Mouse (Mus musculus) thymus, postnatal 14 days (tissue): ENCODE results near the gene Csnk1e.
A peak's percentile ranks its signal among the peaks of the same experiment; 100 is the strongest.

Experiments used
- DNase-seq: peaks from one replicate; pipeline ENCODE4 v3.0.0; 2021

Csnk1e gene

DNA sequence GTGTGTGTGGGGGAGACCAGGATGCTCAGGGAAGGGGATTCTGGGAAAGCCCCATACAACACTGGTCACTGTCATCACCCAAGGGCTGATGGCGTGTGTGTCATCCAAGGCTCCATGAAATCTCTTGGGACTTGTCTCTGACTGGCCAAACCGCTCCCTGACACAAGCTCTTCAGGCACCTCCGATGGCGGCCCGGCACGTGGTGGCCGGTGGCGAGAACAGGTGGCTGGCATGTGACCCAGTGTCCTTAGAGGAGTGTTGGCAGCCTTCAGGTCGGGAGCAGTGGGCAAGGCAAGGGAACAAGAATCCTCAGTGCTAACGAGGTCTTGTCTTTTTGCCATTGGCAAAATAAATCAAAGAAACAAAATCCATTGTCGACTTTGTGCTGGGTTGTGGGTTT lies 36.7 kb downstream of the Csnk1e start:
- DNase-seq: no peak

DNA sequence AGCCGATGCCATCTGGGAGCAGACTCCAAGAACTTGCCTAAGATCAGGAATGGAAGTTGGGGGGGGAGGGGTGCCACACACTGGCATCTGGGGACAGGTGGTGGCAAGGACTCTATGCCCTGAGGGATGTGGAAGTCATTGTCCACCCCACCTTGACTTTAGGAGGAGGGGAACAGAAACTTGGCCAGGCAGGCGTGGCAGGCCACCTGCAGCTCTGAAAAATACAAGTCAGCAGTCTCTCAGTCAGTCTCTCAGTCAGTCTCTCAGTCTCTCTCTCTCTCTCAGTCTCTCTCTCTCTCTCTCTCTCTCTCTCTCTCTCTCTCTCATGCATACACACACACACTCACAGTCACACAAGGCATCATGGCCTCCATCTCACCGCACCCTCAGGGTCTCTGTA lies 37.1 kb downstream of the Csnk1e start:
- no peak for DNase-seq

DNA sequence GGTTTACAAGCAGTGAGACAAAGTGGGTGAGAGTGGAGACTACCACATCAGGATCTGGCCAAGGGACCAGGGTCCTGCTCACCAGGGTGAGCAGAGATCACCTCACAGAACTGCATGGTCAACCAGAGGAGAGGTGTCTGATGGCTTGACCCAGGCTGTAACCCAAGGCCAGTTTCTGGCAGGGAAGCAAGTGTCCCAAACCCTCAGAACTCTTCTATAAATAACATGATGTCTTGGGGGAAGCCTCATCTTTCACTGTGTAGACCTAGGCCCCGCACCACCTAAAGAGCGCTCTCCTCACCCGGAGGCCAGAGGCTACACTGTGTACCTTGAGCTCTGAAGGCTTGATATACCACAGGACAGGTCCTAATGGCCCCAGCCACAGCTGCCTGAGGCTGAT lies 38.0 kb downstream of the Csnk1e start:
- DNase-seq: no peak

DNA sequence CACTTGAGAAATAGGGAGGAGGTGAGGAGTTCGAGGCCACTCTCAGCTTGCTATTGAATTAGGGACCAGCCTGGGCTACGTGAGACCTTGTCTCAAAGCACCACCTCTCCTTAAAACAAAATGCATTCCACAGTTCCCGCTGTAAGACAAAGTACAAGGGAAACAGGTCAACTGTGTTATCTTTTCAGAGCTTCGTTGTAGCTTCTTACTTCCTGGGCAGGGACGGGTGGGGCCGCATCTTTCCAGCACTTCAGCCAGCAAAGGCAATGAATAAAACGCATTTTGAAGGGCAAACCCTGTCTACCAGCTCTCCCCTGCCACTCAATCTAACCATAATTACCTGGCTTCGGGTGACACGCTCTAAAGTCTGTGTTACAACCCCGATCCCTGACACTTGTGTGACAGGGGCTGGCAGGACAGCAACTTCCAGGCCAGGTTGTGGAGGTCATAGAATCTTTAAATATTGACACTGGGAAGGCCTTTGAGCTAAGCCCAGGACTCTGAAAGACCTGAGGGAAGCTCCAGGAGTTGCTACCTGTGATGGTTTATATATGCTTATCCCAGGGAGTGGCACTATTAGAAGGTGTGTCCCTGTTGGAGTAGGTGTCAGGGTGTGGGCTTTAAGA lies 38.8 kb downstream of the Csnk1e start:
- DNase-seq: no peak

DNA sequence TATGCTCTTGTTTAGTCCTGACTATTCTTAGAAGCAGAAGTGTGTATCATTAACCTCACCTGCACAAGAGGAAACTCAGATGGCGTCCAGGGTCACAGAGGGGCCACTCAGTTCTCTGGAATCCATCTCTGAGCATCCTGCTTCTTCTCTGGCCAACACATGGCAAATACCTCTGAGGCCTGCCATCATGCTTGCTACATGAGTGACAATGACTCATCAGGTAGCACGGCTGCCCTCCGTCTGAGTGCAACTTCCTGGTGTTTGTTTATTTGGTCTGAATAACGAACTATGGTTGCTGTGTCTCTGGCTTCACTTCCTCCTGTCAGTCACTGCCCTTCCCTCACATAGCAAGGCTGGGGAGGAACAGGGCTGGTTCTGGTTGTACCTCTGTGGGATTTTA lies 40.9 kb downstream of the Csnk1e start:
- no peak for DNase-seq

DNA sequence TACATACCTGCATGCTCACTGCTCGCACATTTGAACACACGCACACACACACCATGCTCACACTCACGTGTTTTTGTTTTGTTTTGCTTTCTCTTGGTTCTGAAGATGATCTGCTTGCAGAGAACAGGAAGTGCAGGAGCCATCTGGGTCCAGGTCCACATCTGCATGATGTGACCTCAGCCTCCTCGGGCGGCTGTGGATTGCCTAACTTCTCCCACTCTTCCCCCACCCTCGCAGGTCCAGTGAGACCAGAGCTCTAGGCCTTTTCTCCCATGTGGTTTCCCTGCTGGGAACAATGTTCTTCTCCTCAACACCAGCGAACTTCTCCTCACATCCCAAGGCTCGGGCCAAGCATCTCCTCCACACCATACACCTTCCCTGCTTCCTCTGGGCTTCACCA lies 41.6 kb downstream of the Csnk1e start:
- DNase-seq: no peak

DNA sequence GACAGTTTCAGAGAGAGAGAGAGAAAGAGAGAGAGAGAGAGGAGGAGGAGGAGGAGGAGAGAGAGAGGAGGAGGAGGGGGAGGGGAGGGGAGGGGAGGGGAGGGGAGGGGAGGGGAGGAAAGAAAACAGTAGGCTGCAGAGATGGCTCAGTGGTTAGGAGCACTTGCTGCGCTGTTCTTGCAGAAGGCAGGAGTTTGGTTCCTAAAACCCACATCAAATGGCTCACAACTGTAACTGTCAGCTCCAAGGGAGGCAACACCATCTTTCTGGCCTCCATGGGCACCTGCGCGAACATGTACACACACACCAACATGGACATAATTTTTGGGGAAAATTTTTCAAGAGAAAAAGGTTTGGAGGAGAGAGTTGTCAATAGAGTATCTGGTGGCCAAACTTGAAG lies 42.2 kb downstream of the Csnk1e start:
- DNase-seq: peak; percentile 52

DNA sequence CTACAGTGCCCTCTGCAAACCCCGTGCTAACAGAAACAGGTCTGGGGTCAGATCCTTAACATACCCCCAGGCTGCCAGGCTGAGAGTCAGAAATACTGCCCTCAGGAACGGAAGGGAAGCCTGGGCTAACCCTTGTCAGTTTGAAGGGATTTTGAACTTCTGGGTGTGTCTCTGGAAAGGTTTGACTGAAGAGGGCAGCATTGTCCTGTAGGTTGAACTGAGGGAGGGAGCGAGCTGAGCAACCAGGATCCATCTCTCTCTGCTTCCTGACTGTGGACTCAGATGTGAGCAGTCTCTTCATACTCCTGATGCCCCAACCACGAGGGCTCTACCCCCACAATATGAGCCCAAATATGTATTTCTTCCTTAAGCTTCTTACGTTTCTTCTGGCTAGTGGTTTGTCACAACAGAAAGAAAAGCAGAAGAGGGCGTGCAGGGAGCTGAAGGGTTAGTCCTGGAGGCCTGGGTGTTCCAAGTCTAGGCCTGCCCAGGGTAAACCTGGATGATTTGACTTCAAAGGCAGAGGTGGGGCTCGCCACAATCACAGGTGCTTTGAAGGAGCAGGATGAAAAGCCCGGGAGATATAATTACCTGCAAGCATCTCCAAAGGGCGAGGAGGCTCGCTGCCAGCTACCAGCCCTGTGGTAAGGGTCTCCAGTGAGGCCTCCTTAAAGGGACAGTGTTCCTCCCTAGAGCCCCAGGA lies 43.9 kb downstream of the Csnk1e start:
- peak; percentile 36 for DNase-seq

DNA sequence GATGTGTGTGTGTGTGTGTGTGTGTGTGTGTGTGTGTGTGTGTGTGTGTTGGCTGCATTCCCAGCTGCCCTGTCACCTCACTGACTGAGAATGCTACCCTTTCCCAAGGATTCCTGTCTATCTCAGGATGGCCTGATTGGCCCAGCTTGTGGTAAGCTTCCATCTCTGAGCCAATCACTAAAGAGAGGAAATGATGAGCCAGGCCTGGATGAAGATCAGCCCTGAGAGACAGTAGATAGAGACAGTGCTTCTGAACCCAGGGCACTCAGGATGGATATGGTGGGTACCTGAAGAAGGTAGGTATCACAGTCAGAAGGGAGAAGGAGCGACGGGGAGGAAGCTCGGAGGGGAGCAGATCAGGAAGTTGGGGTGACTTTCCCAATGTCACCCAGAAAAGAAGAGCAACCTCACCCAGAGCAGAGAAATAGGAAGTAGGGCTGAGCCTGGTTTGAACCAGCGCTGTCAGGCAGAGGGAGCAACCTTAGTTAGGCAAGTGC lies 46.2 kb downstream of the Csnk1e start:
- no peak for DNase-seq

DNA sequence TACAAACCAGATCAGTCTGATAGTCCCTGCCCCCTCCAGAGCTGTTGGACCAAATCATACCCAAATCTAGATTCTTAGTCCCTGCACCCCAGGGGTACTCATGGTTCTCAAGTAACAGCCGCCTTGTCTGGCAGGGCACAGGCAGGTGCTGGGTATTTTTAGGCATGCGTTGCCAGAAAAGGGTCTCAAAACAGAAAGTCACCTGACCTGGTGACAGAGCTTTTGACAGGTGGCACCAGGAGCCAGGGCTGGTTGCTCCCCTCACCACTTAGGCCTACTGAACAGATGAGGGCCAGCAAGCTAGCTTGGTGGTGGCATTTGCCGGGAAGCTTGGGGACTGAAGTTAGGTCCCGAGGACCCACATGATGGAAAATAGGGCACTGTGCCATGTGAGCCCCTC lies 48.8 kb downstream of the Csnk1e start:
- DNase-seq: peak; percentile 62

DNA sequence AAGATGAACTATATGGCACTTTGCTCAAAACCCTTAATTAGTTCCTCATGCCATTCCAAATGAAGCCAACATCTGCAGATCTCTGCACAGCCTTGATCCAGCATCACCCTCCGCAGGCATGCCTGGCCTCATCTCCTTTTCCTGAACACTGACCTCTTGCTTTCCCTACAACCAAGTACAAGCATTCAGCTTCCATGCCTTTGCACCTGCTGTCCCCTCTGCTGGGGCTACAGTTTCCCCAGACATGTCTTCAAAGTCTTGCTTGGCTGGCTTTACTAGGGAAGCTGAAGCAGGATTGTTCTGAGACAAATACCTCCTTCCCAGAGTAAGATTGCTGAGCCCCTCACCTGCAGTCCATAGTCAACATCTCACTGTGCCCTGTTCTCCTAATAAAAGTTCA lies 51.1 kb downstream of the Csnk1e start:
- no peak for DNase-seq

DNA sequence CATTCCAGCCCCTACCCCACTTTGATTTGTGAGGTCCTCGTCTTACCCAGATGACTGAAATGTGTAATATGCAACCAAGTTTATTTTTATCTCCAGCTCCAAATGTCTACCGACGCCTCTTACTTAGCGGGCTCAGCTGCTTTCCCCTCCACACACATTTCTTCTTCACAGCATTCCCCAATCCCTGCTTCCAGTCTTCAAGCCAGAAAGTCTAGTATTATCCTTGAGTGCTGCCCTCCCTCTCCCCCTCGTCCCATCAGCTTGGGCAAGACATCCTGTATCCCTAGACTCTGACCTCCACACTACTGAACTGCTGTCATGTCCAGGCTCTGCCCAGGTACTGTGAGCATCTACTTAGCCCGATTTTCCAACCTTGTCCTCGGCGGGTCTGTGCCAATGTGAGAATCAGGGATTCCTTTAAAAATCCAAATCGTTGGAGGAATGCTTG lies 51.6 kb downstream of the Csnk1e start:
- DNase-seq: no peak

DNA sequence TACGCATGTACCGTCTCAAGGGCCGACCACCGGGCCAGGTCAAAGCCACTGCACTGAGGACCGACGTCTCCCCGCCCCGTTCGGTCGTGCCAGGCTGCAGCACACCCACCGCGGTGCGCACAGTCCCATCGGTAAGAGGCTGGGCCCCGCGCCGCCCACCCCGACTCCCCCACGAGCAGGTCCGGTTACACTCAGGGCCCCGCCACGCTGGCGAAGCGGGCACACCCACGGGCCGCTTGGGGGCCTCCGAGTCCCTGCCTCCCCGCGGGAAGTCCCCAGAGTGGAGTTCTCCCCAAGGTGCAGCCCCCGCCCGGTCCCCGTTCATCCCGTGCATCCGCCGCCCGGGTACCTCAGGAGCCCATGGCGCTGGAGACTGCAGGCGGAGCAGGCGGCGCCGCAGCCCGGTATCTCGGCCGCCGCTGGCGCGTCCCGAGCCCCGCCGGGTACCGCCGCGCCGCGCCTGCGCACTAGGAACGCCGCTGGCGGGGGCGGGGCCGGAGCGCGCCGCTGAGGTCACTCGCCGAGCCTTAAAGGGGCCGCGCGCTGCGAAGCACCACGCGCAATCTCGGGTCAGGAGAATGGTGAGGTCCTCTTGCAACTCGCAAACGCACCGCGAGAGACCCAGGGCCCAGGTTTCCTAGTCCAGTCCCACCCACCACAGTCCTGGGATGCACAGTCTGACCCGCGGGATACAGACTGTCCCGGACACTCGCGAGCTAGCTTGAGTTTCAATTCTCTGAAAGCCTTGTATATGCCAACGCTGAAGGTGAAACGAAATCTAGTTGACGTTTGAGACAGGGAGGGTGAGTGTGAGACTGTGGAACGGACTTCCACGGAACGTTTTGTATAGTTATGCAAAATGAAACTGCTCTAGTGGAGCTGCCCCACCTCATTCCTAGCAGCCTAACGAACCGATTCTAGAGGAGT lies 52.3 kb downstream of the Csnk1e start, which contains the start of gene Tmem184b:
Tmem184b (minus strand) TSS at position 734 of the 927 bp plus-strand sequence.
- DNase-seq: peak; percentile 90

DNA sequence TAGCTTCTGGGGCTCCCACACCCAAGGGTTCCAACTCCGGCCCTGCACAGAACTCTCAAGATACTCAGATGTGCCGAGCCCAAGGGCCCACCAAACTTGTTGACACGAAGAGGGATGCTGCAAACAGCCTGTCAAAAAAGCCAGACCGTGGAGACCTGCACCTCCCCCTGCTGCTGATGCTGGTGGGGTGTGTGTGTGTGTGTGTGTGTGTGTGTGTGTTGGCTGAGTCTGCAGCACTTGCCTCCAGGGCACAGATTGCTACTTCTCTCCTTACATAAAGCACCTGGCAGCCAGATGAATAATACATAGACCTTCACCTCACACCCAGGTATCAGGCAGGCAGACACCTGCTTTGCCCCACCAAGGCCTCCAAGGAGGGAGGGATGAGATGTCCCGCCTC lies 53.2 kb downstream of the Csnk1e start:
- no peak for DNase-seq

DNA sequence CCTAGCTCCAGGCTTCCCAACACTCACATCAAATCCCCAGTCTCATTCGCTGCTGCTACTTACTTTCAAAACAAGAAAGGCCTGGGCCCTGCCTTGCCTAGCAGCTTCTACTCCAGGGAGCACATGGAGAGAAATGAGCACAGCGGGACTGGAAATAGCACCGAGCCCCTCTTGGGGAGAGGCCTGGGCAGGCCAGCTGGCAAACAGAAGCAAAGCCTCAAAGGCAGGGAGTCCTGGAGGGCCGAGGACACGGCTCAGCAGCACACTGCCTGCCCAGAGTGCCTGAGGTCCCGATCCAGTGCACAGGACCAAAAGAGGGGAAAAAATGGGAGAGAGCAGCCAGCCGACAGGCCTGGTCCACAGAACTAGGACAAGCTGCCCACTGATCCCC lies 54.4 kb downstream of the Csnk1e start:
- DNase-seq: no peak

DNA sequence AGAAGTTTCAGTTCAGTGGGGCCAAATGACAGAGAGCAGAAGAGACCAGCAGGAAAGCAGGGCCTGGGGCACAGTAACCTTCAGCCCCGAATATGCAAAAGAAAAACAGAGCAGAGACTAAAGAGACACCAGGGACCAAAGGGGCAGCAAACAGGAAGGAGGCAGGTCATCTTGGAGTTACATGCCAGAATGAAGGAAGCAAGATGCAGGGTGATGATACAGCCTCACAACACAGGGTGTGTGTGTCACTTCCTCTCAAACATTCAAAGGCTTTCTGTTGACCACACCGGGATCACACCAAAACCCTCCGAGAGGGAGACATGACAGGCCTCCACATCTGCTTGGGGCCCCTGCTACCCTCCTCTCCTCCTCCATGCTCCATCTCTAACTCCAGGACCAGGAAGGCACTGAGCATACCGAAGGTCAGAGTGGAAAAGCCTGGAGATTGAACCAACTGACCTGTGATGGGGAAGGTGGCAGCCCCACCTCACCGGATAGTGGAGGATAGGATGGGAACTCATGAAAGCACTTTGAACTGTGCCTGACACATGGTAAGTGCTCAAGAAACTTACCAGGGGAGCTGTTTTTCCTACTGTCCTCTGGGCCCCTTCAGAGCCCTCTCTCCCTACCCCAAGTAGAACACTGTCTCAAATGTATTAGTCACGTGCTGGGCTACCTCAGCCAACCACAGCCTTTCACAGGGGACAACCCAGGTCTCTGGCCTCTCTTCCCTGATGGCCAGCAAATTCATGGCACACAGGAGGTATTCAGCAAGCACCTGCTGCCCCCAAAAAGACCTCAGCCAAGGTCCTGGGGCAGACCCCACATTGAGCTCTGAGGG lies 55.0 kb downstream of the Csnk1e start:
- DNase-seq: no peak

DNA sequence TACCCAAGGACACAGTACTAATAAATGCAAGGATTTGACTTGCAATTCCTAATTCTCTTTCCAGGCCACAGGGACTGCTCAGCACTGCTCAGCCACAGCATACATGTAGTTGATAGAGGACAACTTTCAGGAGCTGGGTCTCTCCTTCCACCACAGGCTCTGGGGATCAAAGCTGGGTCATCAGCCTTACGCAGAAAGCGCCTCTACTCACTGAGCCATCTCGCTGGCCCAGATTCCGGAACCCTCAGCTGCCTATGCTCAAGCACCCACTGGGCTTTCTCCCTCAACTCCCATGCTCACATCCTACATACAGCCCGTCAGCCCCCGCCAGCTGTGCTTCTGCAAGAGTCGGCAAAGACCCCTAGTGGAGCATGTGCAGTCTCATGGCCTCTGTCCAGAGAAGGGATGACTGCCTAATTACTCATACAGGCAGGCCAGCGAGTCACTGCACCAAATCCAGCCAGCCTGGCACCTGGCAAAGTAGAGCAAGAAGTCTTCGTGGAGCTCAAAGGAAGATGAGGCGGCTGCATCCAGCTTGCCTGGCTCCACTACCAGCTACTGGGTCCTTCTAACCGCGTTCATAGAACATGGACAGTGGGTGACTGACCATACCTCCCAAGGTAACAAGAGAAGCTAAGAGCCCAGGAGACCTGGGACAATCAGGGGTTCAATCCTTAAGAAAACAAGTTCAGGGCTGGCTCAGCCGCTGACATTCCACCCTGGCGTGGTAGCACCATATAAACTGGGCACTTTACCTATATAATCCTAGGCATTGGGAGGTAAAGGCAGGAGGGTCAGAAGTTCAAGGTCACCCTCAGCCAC lies 55.9 kb downstream of the Csnk1e start:
- DNase-seq: no peak

DNA sequence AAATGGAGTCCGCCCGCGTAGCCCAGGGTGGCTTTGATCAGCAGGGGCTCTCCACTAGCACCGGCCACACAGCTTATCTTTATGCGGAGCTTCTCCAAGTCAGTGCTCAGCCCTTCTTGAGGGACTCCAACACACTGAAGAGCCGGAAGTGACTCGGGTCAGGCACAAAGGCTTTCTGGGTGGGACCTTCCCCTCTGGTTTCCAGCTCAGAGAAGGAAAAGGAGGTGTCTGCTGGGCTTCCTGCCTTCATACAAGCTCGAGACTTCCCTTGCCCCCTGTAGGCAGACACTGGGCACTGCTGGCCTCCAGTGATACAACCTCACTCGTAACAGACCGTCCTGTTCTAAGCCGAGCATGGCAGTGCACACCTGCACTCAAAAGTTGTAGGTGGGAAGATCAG lies 58.6 kb downstream of the Csnk1e start:
- peak; percentile 68 for DNase-seq

DNA sequence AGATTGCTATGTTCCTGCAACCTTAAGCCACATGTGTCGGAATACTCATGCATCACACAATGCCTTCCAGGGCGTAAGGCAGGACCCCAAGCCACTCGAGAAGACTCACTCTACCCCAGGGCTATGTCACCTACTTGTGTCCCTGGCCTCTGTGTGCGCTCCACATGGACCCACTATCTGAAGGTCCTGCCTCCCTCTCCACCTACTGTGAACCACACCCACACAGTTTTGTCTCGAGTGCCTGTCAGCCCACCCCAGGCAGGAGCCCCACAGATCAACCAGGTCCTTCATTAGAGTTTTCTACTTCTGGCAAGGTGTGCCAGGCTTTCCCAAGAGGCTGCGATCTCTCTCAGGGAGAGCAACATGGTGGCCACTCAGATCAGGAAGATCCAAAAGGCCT lies 60.1 kb downstream of the Csnk1e start:
- no peak for DNase-seq

DNA sequence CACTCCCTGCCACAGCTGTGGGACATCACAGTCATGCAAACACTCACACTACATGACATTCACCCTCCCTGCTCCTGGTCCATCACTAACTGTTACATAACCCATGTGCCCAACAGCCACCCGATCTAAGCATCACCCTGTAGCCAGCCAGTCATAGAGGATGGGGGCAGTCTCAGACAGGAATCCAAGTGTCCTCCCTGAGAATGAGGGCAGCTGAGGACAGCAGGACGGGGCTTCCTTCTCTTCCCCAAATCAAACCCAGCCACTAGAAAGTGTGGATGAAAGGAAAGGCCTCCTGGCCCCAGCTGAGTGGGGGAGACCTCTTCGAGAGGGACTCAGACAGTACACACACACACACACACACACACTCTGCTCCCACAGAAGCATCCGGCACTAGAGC lies 60.5 kb downstream of the Csnk1e start:
- DNase-seq: no peak

DNA sequence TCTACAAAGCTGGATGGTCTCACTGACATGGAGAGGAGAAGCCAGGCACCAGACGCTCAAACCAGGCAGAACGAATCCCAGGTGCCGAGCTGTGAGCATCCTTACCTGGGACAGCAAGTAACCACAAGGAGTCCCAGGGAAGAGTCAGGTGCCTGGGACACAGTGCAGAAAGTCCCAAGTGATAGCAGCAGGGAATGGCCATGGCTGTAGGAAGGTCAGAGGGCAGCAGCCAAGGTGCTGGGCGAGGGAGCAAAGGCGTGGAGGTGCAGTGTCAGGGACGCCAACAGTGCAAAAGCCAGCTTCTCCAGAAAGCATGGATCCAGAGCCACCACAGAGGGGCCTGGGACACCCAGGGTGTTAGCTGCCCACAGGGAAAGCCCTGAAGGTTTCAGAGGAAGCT lies 62.3 kb downstream of the Csnk1e start:
- DNase-seq: no peak

DNA sequence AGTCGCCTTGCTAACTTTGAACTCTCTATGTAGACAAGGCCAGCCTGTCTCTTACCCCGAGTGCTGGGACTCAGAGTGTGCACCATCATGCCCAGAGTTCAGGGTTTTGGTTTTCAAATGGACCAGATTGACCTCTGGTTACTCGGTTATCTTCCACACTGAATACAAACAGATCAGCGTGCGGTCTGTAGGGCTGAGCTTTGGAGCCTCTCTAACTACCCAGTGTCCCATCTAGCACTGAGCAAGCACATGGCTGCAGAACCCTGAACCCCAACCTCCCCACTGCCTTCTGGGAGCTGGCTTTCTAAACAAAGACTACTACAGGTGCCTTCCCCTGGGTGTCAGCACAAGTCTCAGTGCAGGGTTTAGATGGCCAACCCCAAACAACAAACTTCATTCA lies 62.8 kb downstream of the Csnk1e start:
- no peak for DNase-seq
